Mouse (Mus musculus) neutrophil, adult 83 days (primary cell): ENCODE measurements around the gene Fahd2a. TPM values are rescaled to one million over a fixed set of nuclear protein-coding genes. Genes with fewer than 3 reads are reported as not detected.

Source experiments
- total RNA-seq, 2 experiments: library from RNA; stranded (reverse); gene quantifications; one replicate each; pipeline ENCODE4 v1.2.4; 2023

The Fahd2a gene
- 1 to 10 TPM; 4.9 to 9.7 TPM for total RNA-seq

GRCm38 (mm10) chr2:127444055-127444789 is at the start of gene Fahd2a:
Fahd2a (minus strand) TSS chr2:127444565.

DNA sequence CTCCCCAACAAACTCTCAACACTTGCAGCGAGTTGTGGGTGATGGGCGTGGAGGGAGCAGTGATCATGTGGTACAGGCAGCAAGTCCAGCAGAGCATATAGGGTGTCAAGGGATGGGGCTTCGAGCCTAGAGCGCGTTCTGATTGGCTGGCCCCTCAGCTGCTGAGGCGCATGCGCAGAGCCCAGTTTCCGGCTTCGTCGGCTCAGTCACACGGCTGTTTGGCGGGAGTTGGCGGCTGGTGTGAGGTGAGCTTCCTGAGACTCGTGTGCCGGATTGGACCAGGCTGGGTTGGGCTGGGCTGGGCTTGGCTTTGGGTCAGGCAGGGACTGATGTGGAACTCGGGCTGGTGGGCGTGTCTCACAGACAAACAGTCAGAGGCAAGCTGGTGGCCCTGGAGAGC is 19.4 kb downstream of the Fahd2a start, which contains the start of gene Gpat2:
Gene Gpat2 (plus strand): TSS at position 223 of the 400 bp plus-strand sequence.

Other genes starting within 250 kb of the Fahd2a start
- gene 1810024B03Rik, start 236.3 kb downstream of the Fahd2a start, total RNA-seq, result under 1 TPM; 0.49 to 0.83 TPM
- gene Snrnp200, start 236.2 kb downstream of the Fahd2a start, total RNA-seq, result 10 to 100 TPM; 79.8 to 86.3 TPM
- gene Ciao1, start 196.7 kb downstream of the Fahd2a start, total RNA-seq, result 10 to 100 TPM; 28.2 to 31.3 TPM
- 10 to 100 TPM; 59.6 to 65.8 TPM for gene Tmem127, start 196.7 kb downstream of the Fahd2a start, total RNA-seq
- 10 to 100 TPM; 69.1 to 72.4 TPM for gene Stard7, start 174.3 kb downstream of the Fahd2a start, total RNA-seq
- 10 to 100 TPM; 47.8 to 57.1 TPM for gene Dusp2, start 108.4 kb downstream of the Fahd2a start, total RNA-seq
- under 1 TPM; 0.33 to 0.66 TPM for gene Astl, start 105.9 kb downstream of the Fahd2a start, total RNA-seq
- not detected for gene Adra2b, start 81.4 kb downstream of the Fahd2a start, total RNA-seq
- gene Gpat2, start 19.4 kb downstream of the Fahd2a start, total RNA-seq, result not detected
- gene Kcnip3, start 77.5 kb upstream of the Fahd2a start, total RNA-seq, result 1 to 10 TPM; 1.2 to 1.7 TPM
- gene Prom2, start 96.9 kb upstream of the Fahd2a start, total RNA-seq, result not detected
- under 1 TPM; 0.88 to 0.94 TPM for gene Zfp661, start 142.5 kb upstream of the Fahd2a start, total RNA-seq
- gene Mrps5, start 142.7 kb upstream of the Fahd2a start, total RNA-seq, result 10 to 100 TPM; 44.1 to 57.7 TPM
- not detected for gene Mal, start 212.1 kb upstream of the Fahd2a start, total RNA-seq